In the genomic region with DNA sequence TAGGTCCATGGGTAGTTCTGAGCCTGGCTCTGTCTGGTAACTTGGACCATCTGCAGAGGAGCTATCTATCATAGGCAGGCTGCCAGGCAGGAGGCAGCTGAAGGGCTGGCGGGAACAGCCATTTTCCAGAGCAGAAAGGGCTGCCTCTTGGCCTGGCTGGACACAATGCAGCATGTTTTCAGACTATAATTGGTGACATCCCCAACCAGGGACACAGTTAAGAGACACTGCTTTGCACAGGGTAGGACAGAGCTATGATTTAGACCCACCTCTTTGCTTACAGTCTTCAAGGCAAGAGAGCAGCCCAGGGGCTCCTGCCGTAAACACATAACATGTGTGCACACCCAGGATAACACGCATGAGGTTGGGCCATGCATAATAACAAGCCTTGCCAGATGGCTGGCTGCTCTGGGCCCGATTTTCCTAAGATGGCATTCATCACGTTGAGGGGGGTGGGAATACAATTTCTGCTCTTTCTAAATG, we compare ENCODE assay signal across 9 mouse cellular contexts. TPM values are rescaled to one million over a fixed set of nuclear protein-coding genes. Genes with fewer than 3 reads are reported as not detected.
DNase-seq lines count a peak whose midpoint lies in the region; ATAC-seq and TF ChIP-seq lines count a peak whose summit lies in the region.
"Had no signal": no experiment of that assay in that cellular context is flagged by ENCODE, and none has a peak within 500 bp of the region (broad histone marks: within the 10 kb centered on the region; RNA-seq: fewer than 3 reads in every experiment).

No protein-coding gene starts in this region.

- peak overlapping the region; percentile 45; the same call in 1 of the 2 replicates for H3K27ac ChIP-seq in heart, embryonic 10.5 days
- peak overlapping the region; percentile 74 for H3K27ac ChIP-seq in cerebellum, adult 2 months (ENCODE audit: insufficient read depth, low read length)
- H3K27ac ChIP-seq in liver, postnatal 0 days (ENCODE audit: low read depth), result peak overlapping the region; percentile 41; the same call in 1 of the 2 replicates
- H3K27ac ChIP-seq: limb, embryonic 12.5 days had no signal

- no peaks in the 10 kb centered on the region for H3K27me3 ChIP-seq in heart, embryonic 10.5 days (ENCODE audit: insufficient read depth, poor library complexity, severe bottlenecking)
- H3K27me3 ChIP-seq in cerebellum, adult 2 months (ENCODE audit: control insufficient read depth, insufficient read depth, low read length), result no peaks in the 10 kb centered on the region
- no peaks in the 10 kb centered on the region for H3K27me3 ChIP-seq in liver, postnatal 0 days (ENCODE audit: insufficient read depth, low read length)
- H3K27me3 ChIP-seq: limb, embryonic 12.5 days had no signal

- intact Hi-C loops in heart, postnatal 14 days (cut with DNase I), result no loop called here

- H3K36me3 ChIP-seq in heart, embryonic 10.5 days, result no peaks in the 10 kb centered on the region
- no peaks in the 10 kb centered on the region for H3K36me3 ChIP-seq in liver, postnatal 0 days (replicated peaks; ENCODE audit: insufficient read depth, low read length)
- H3K36me3 ChIP-seq: limb, embryonic 12.5 days had no signal

- no peak for TF ChIP-seq POLR2A in cerebellum, adult 2 months (IDR thresholded peaks at IDR 0.05; ENCODE audit: borderline replicate concordance, insufficient read depth, low read length)

- no peak overlapping the region for H3K4me2 ChIP-seq in liver, postnatal 0 days (ENCODE audit: low read depth, low read length)
- H3K4me2 ChIP-seq: limb, embryonic 12.5 days had no signal

- H3K4me1 ChIP-seq in heart, embryonic 10.5 days, result peaks cover 37% of the 10 kb centered on the region
- H3K4me1 ChIP-seq in cerebellum, adult 2 months (ENCODE audit: control insufficient read depth, insufficient read depth, low read length), result peaks cover 8% of the 10 kb centered on the region; the same call in 1 of the 2 replicates
- no peaks in the 10 kb centered on the region for H3K4me1 ChIP-seq in liver, postnatal 0 days (ENCODE audit: insufficient read depth)

- DNase-seq in heart, embryonic 10.5 days (ENCODE audit: low spot score), result no peak
- no peak for DNase-seq in heart, adult 8-10 months (ENCODE audit: low spot score)
- DNase-seq in cerebellum, adult 2 months, result peak; percentile 67 to 82
- DNase-seq in heart, postnatal 14 days, result peak; percentile 25 to 34
- DNase-seq in liver, postnatal 0 days, result no peak
- no peak for DNase-seq in thymus, postnatal 4 days
- DNase-seq in testis, postnatal 14 days (ENCODE audit: low spot score), result no peak
- DNase-seq in embryo, embryonic 9.5 days (ENCODE audit: extremely low spot score), result no peak

- peak; percentile 47 for ATAC-seq in liver, postnatal 0 days

- WGBS in heart, embryonic 10.5 days, result 72% methylated on average over 5 of the region's 5 CpGs
- WGBS in cerebellum, adult 2 months, result 24% methylated on average over 5 of the region's 5 CpGs
- WGBS in liver, postnatal 0 days (ENCODE audit: insufficient replicate concordance), result 74% methylated on average over 5 of the region's 5 CpGs

- no peaks in the 10 kb centered on the region for H3K9me3 ChIP-seq in heart, embryonic 10.5 days
- H3K9me3 ChIP-seq in liver, postnatal 0 days (ENCODE audit: low read length), result no peaks in the 10 kb centered on the region
- H3K9me3 ChIP-seq: limb, embryonic 12.5 days had no signal

- TF ChIP-seq CTCF in cerebellum, adult 2 months (IDR thresholded peaks at IDR 0.05; ENCODE audit: borderline replicate concordance, insufficient read depth, low read depth, low read length), result no peak
- TF ChIP-seq CTCF in liver, postnatal 0 days (IDR thresholded peaks at IDR 0.05; ENCODE audit: low read depth), result no peak

- H3K4me3 ChIP-seq in heart, embryonic 10.5 days, result no peak overlapping the region
- H3K4me3 ChIP-seq in cerebellum, adult 2 months (replicated peaks; ENCODE audit: insufficient read depth, low read depth, low read length), result no peak overlapping the region
- H3K4me3 ChIP-seq in liver, postnatal 0 days (ENCODE audit: low read depth, low read length), result no peak overlapping the region
- H3K4me3 ChIP-seq: limb, embryonic 12.5 days had no signal

- no peak overlapping the region for H3K9ac ChIP-seq in liver, postnatal 0 days (replicated peaks)
- H3K9ac ChIP-seq: limb, embryonic 12.5 days had no signal

- TF ChIP-seq EP300 in liver, postnatal 0 days (IDR thresholded peaks at IDR 0.05; ENCODE audit: low read depth), result no peak

RNA-seq across cellular contexts. Expression of gene Sema4d, which starts 23.1 kb away (rescaled TPM):
- 8.7 and 13.1 TPM in 2 replicates for polyA plus RNA-seq in heart, embryonic 10.5 days (2016; fragmentation: Nextera tagmentation; extraction: Ambion mirVana)
- total RNA-seq in heart, adult 8-10 months (2022), result 10 to 100 TPM; 56.5 to 72.3 (median 68.6) TPM
- polyA plus RNA-seq in cerebellum, adult 2 months (2012; rRNA removed), result 111 and 116 TPM in 2 replicates
- total RNA-seq in heart, postnatal 14 days (2021), result 10 to 100 TPM; 78.3 to 78.4 TPM
- polyA plus RNA-seq in liver, postnatal 0 days (2015; fragmentation: Nextera tagmentation; extraction: Ambion mirVana), result 2.9 and 3.9 TPM in 2 replicates

RNA-seq across cellular contexts. Expression of gene Gadd45g, which starts 29.9 kb away (rescaled TPM):
- polyA plus RNA-seq in heart, embryonic 10.5 days (2016; fragmentation: Nextera tagmentation; extraction: Ambion mirVana), result 53.3 and 61.0 TPM in 2 replicates
- total RNA-seq in heart, adult 8-10 months (2022), result 10 to 100 TPM in 2 of 4 experiments, 1 to 10 TPM in 2; 8.6 to 18.9 (median 10.7) TPM
- 50.3 and 57.4 TPM in 2 replicates for polyA plus RNA-seq in cerebellum, adult 2 months (2012; rRNA removed)
- total RNA-seq in heart, postnatal 14 days (2021), result 10 to 100 TPM; 31.7 to 32.6 TPM
- 16.3 and 20.6 TPM in 2 replicates for polyA plus RNA-seq in liver, postnatal 0 days (2015; fragmentation: Nextera tagmentation; extraction: Ambion mirVana)

Comparison
In these comparisons a context has a peak if more than half of its experiments do, and no peak if none do; other contexts are left out.
1. DNase-seq: peak in cerebellum, adult 2 months (2 of 2) and heart, postnatal 14 days (2 of 2); none in heart, embryonic 10.5 days (single experiment), heart, adult 8-10 months (single experiment), liver, postnatal 0 days (single experiment), thymus, postnatal 4 days (single experiment), testis, postnatal 14 days (single experiment) and embryo, embryonic 9.5 days (single experiment).
2. Peak in every context shown above with its lines, with median percentiles within 50 percentile points of each other: H3K27ac ChIP-seq.